Mouse (Mus musculus): Measurements from ENCODE around the gene B4galt3. TPM values are rescaled to one million over a fixed set of nuclear protein-coding genes. Genes with fewer than 3 reads are reported as not detected.

B4galt3 gene
- polyA plus RNA-seq (2015; fragmentation: Nextera tagmentation; extraction: Ambion mirVana), result 105 and 110 TPM in 2 replicates

DNA sequence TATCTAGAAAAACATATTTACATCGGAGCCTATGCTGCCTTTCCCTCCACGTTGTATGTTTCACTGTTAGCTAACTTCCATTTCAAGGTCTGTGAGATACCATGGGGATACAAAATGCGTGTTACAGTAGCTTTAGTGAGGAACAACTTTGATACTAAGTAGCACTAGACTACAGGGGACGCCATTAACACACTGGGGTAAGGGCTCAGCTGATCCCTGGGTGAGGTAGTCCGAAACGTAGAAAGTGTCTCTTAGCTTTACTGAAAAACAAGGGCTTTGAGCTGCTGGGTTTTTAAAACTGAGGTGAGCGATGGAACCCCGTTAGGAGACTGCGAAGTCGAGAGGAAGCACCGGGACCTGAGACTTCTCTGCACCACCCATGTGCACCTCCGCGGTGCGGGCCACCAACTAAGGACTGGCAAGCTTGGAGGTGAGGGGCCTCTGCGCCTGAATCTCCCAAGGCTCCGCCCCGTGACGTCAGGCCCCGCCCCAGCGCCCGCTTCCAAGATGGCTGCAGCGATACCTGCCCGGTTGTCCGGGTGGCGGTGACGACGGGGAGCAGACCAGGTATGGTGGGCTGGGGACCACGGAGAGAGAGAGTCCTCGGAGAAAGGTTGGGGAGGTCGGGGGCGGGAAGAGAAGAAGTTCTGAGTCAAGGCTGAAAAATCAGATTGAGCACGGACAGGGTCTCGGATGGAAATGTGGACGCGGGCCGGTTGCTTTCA is at the start of gene B4galt3:
B4galt3 (plus strand) TSS at position 481 of the 725 bp plus-strand sequence.
- Histone ChIP-seq H3K36me3 (peaks cover 33% of the 10 kb centered on the region), H3K27ac (peak within 1 kb of the TSS; percentile 58), H3K9me3 (no peaks in the 10 kb centered on the region), H3K27me3 (no peaks in the 10 kb centered on the region), H3K4me1 (replicated peaks) (peaks cover 26% of the 10 kb centered on the region), H3K4me3 (peak within 1 kb of the TSS; percentile 67), H3K4me2 (peak within 1 kb of the TSS; percentile 83), H3K9ac (peak within 1 kb of the TSS; percentile 85)
- WGBS, result 3% methylated on average over 35 of the region's 36 CpGs
- peak; percentile 96 for ATAC-seq (ENCODE audit: low FRiP score)

DNA sequence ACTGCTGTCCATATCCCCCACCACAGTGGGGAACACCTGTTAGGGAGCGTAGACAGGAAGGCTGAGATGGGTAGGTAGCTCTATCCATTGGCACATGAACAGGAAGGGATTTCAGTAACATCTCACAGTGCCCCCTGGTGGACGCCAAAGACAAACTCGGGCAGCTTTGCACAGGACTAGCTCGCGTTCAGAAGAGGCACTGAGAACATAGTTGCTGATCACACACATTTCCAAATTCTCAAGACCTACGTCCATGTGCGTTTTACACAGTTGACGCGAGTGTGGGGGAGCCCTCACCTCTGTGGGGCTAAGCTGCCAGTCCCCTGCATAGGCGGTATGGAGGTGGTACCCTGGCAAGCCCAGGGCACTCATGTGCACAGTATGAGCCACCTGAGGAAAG is 49.3 kb upstream of the B4galt3 start:
- no peak overlapping the region for H3K27ac ChIP-seq
- H3K36me3 ChIP-seq, result peaks cover 22% of the 10 kb centered on the region
- peak overlapping the region; percentile 77 for H3K9ac ChIP-seq
- H3K27me3 ChIP-seq, result no peaks in the 10 kb centered on the region
- WGBS, result 6% methylated on average over 10 of the region's 10 CpGs
- no peaks in the 10 kb centered on the region for H3K9me3 ChIP-seq
- peak overlapping the region; percentile 86 for H3K4me2 ChIP-seq
- H3K4me1 ChIP-seq (replicated peaks), result peaks cover 18% of the 10 kb centered on the region
- H3K4me3 ChIP-seq, result peak overlapping the region; percentile 60
- ATAC-seq (ENCODE audit: low FRiP score), result peak; percentile 15; the same call in 1 of the 2 replicates

DNA sequence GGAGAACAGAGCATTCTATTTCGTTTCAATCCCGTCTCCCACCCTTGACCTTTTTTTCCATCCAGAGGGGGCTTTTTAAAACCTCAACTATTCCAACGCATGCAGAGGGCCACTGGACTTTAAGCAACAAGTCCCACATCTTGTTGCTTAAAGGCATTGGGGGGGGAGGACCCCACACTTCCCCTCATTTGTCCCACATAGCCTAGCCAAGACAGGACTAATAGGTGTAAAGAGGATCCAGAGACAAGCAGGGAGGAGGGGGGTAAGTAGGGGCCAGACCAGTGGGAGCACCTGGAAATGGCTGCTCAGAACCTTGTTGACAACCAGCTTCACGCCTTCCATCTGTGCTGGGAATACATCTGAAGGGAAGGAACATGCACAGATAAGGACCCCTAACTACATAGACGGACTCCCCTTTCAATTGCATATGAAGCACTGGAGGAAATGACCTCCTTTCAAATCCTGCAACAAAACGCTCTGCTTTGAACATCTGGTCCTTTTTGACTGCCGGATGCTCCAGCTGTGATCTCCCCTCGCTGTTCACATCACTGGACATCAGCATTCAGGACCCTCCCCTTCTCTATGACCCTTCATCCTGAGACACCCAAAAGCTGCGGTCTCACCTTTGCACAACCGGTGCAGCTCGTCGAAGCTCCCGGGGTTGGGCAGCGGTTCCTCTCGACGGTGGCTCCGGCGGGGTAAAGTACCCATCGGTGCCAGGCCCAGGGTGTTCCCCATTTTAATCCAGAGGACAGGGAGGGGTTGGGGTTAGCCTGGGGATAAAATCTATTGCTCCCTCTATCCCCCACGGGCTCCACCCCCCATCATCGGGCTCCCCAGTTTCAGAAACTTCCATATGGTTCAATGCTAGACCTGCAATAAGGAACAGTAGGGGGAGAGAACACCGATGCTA is 48.6 kb upstream of the B4galt3 start:
- no peaks in the 10 kb centered on the region for H3K9me3 ChIP-seq
- H3K4me2 ChIP-seq, result peak overlapping the region; percentile 86
- peak overlapping the region; percentile 77 for H3K9ac ChIP-seq
- H3K27me3 ChIP-seq, result no peaks in the 10 kb centered on the region
- peak overlapping the region; percentile 60 for H3K4me3 ChIP-seq
- H3K4me1 ChIP-seq (replicated peaks), result peaks cover 18% of the 10 kb centered on the region
- peaks cover 22% of the 10 kb centered on the region for H3K36me3 ChIP-seq
- 0 out of 2 replicates have a peak overlapping the region, but pooled peaks have one; percentile 55 for H3K27ac ChIP-seq
- WGBS, result 6% methylated on average over 22 of the region's 22 CpGs
- ATAC-seq (ENCODE audit: low FRiP score), result peak; percentile 39

DNA sequence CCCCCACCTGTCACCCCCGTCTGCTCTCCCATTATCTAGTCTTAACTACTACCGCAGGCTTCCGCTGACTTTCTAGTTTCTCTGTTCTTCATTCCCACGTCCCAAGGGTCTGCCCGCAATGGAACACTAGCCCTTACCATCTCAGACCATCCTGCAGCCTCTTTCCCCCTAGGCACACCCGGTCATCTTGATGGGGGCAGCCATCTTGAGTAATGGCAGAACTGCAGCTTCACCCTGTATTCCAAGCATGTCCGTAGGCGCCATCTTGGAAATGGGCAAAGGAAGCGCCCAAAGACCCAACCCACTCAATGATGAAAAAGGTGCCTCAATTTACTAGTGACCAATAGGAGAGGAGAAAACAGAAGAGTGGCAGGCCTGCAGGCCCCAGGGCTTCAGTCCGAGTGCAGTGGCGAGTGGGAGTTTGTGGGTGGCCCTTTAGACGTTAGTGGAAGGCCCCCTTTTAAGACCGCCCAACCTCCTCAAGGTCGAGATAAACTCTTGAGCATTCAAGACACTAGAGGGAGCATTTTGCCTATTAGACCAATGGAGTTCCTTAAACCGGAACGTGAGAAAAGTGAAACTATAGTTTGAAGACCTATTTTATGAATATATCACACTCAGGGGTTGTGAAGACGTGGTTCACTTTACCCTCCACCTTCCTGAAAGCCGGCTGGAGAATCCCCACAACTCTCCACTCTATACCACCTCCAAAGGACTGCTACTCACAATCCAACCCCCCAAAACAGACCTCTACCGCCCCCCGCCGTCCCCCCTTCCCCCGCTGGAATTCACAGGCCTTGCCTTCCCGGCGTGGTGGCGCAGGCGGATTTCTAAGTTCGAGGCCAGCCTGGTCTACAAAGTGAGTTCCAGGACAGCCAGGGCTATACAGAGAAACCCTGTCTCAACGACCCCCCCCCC is 47.6 kb upstream of the B4galt3 start, which contains the start of gene Tomm40l:
Tomm40l (minus strand) TSS at position 277 of the 918 bp plus-strand sequence.
- Histone ChIP-seq H3K27me3 (no peaks in the 10 kb centered on the region), H3K4me1 (replicated peaks) (peaks cover 18% of the 10 kb centered on the region), H3K9ac (peak within 1 kb of the TSS; percentile 77), H3K36me3 (peaks cover 20% of the 10 kb centered on the region), H3K27ac (peak within 1 kb of the TSS; percentile 77), H3K4me2 (peak within 1 kb of the TSS; percentile 86), H3K9me3 (no peaks in the 10 kb centered on the region), H3K4me3 (peak within 1 kb of the TSS; percentile 60)
- peak; percentile 96 for ATAC-seq (ENCODE audit: low FRiP score)
- WGBS, result 1% methylated on average over 28 of the region's 28 CpGs

DNA sequence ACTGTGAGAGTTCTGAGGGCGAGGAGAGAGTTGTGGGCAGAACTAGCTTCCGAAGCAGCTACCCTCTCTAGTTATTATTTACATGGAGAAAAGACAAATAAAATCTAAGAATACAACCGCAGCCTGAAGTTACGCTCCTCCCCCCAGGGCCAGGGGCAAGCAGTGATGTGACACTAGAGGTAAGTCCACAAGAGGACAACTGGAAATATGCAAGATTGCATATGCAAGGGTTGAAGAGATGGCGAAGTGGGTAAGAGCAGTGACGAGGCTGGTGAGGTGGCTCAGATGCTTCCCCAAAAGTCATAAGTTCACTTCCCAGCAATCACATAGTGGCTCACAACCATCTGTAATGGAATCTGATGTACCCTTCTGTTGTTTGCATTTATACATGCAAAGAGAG is 47.0 kb upstream of the B4galt3 start:
- WGBS, result 86% methylated on average over 6 of the region's 6 CpGs
- Histone ChIP-seq H3K36me3 (peaks cover 18% of the 10 kb centered on the region), H3K9ac (no peak overlapping the region), H3K9me3 (no peaks in the 10 kb centered on the region), H3K4me2 (peak overlapping the region; percentile 86), H3K27ac (peak overlapping the region; percentile 77; the same call in 1 of the 2 replicates), H3K27me3 (no peaks in the 10 kb centered on the region), H3K4me1 (replicated peaks) (peaks cover 18% of the 10 kb centered on the region), H3K4me3 (peak overlapping the region; percentile 60)
- ATAC-seq (ENCODE audit: low FRiP score), result no peak

DNA sequence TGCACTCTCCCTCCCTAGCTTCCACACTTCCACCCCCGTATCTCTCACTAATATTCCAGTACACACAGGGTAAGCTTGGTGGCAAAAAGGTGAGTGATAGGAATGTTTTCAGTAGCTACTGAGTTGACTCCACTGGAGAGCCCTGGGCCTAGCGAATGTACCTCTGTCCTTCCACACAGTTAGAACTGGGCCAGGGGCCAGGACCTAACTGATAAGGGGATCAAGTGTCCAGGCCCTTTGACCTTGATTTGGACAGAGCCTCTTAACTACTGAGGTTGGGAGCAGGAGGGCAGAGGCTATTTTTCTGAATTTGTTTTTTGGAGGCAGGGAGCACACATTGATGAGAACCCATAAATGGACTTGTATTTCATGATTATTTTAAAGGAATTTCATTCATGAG is 46.3 kb upstream of the B4galt3 start:
- peaks cover 12% of the 10 kb centered on the region for H3K36me3 ChIP-seq
- peaks cover 18% of the 10 kb centered on the region for H3K4me1 ChIP-seq (replicated peaks)
- no peak overlapping the region for H3K9ac ChIP-seq
- WGBS, result 89% methylated on average over 2 of the region's 2 CpGs
- no peak overlapping the region for H3K27ac ChIP-seq
- no peaks in the 10 kb centered on the region for H3K27me3 ChIP-seq
- ATAC-seq (ENCODE audit: low FRiP score), result no peak
- no peak overlapping the region for H3K4me2 ChIP-seq
- H3K9me3 ChIP-seq, result no peaks in the 10 kb centered on the region
- H3K4me3 ChIP-seq, result no peak overlapping the region

DNA sequence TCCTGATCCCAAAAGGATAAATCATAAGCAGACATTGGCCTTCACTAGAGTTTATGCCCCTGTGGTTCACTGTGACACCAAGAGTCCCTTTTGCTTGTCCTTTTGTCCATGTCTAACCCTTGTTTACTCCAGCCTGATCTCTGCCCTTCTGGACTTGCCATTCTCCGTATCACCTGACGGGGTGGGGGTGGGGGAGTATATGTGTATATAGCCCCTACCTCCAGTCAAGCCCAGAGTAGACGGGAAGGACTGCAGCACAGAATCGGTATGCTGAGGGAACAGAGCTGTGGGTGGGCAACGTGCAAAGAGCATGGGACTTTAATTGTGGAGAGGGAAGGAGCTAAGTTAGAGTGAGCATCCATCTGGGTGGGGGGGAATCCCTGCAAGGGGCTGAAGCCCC is 45.3 kb upstream of the B4galt3 start, which contains the start of gene Apoa2:
Apoa2 (plus strand) TSS at position 198 of the 400 bp plus-strand sequence.
- 81% methylated on average over 5 of the region's 5 CpGs for WGBS
- ATAC-seq (ENCODE audit: low FRiP score), result no peak
- H3K27me3 ChIP-seq, result no peaks in the 10 kb centered on the region
- no peak within 1 kb of the TSS for H3K9ac ChIP-seq
- H3K9me3 ChIP-seq, result no peaks in the 10 kb centered on the region
- peaks cover 3% of the 10 kb centered on the region for H3K36me3 ChIP-seq
- peaks cover 18% of the 10 kb centered on the region for H3K4me1 ChIP-seq (replicated peaks)
- no peak within 1 kb of the TSS for H3K27ac ChIP-seq
- no peak within 1 kb of the TSS for H3K4me2 ChIP-seq
- H3K4me3 ChIP-seq, result no peak within 1 kb of the TSS

DNA sequence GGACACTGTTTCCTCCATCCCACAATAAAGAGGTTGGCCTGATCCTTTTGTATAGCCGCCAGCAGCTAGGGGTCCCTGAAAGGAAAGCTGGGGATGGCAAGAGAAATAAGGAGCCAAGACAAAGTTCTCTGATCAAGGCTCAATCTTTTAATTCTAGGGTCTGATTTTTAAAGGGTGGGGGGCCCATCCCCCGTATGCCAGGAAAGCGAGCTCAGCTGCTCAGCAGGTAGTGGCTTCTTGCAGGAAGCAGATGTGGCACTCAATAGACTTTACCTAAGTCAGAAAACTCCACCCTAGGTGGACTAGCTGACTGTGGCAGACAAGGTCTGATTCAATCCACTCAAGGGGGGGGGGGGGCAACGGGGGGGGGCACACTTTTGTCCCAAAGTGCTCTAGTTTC is 43.3 kb upstream of the B4galt3 start:
- Histone ChIP-seq H3K9me3 (no peaks in the 10 kb centered on the region), H3K4me3 (no peak overlapping the region), H3K9ac (no peak overlapping the region), H3K4me1 (replicated peaks) (peaks cover 6% of the 10 kb centered on the region; the same call in 1 of the 2 replicates), H3K36me3 (no peaks in the 10 kb centered on the region), H3K27ac (no peak overlapping the region), H3K4me2 (no peak overlapping the region), H3K27me3 (no peaks in the 10 kb centered on the region)
- no peak for ATAC-seq (ENCODE audit: low FRiP score)
- WGBS, result 48% methylated on average over 4 of the region's 4 CpGs

DNA sequence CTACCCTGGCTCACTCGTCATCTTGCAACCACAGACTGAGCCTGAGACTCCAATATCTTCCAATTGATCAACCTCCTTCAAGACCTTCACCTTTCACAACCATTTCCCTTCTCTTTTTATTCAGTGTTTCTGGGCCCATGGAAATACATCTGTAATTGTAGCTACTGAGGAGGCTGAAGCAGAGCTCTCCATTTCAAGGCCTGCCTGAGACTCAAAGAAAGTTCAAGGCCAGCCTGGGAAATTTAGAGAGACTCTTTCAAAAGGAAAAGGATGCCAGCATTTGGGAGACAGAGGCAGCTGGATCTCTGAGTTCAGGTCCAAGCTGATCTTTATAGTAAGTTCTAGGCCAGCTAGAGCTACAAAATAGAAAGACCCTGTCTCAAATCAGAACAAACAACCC is 42.2 kb upstream of the B4galt3 start:
- Histone ChIP-seq H3K4me3 (no peak overlapping the region), H3K9ac (no peak overlapping the region), H3K4me2 (no peak overlapping the region), H3K27ac (no peak overlapping the region), H3K27me3 (no peaks in the 10 kb centered on the region), H3K4me1 (replicated peaks) (peaks cover 3% of the 10 kb centered on the region; the same call in 1 of the 2 replicates), H3K36me3 (no peaks in the 10 kb centered on the region), H3K9me3 (no peaks in the 10 kb centered on the region)
- no peak for ATAC-seq (ENCODE audit: low FRiP score)
- 79% methylated on average over 1 of the region's 1 CpGs for WGBS

DNA sequence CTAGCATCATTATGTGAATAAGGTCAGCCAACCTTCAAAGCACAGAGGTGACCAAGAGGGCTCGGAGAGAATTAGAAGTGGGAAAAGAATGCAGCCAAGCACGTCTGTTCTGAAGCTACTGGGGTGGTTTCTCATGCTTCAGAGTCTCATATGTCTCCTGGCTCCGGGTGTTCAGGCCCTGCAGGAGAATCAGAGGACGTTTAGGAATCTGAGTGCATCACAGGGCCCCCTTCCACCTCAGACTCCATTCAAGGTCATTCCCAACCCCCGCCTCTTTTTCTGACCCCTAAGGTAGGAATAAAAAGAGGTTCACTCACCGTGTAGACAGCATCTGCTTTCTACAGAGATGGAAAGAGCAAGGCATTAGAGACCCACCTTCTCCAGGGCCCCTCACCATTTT is 40.4 kb upstream of the B4galt3 start:
- no peak overlapping the region for H3K27ac ChIP-seq
- ATAC-seq (ENCODE audit: low FRiP score), result no peak
- 66% methylated on average over 6 of the region's 6 CpGs for WGBS
- no peak overlapping the region for H3K4me2 ChIP-seq
- no peaks in the 10 kb centered on the region for H3K4me1 ChIP-seq (replicated peaks)
- peaks cover 16% of the 10 kb centered on the region for H3K36me3 ChIP-seq
- no peak overlapping the region for H3K9ac ChIP-seq
- no peaks in the 10 kb centered on the region for H3K27me3 ChIP-seq
- H3K9me3 ChIP-seq, result no peaks in the 10 kb centered on the region
- H3K4me3 ChIP-seq, result no peak overlapping the region

DNA sequence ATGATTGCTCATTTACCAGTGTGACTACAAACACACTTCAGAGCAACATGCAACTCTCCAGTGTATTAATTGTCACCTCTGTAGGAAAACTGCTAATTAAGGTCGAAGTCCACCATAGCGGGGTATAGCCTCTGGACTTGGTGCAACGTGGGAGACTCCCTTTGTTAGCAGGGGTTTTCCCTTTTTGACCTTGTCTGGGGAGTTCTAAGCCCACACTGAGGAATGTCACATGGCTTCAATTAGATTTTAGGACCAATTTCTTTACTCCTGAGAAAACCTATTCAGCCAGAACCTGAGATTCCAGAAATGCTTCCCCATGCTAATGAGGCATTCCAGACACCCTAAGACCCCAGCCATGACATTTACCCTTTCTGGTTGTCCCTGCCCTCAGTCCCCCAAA is 39.9 kb upstream of the B4galt3 start:
- Histone ChIP-seq H3K9me3 (no peaks in the 10 kb centered on the region), H3K36me3 (peaks cover 21% of the 10 kb centered on the region), H3K9ac (no peak overlapping the region), H3K4me1 (replicated peaks) (no peaks in the 10 kb centered on the region), H3K4me2 (no peak overlapping the region), H3K27ac (no peak overlapping the region), H3K4me3 (no peak overlapping the region), H3K27me3 (no peaks in the 10 kb centered on the region)
- WGBS, result 64% methylated on average over 3 of the region's 3 CpGs
- ATAC-seq (ENCODE audit: low FRiP score), result no peak
